ENCODE assay signal across 9 mouse cellular contexts in genomic region chr12:54986052-54986717, GRCm38 (mm10). TPM values are rescaled to one million over a fixed set of nuclear protein-coding genes. Genes with fewer than 3 reads are reported as not detected.
DNase-seq lines count a peak whose midpoint lies in the region; ATAC-seq and TF ChIP-seq lines count a peak whose summit lies in the region.
"Had no signal": no experiment of that assay in that cellular context is flagged by ENCODE, and none has a peak within 500 bp of the region (broad histone marks: within the 10 kb centered on the region; RNA-seq: fewer than 3 reads in every experiment).

Gm20403 (minus strand) TSS chr12:54986529.

- no peak for TF ChIP-seq EP300 in heart, adult 2 months (IDR thresholded peaks at IDR 0.05; ENCODE audit: insufficient read depth, low read depth, low read length)

- 0 out of 2 replicates have a peak, but pooled peaks have one; percentile 53 for ATAC-seq in embryonic facial prominence, embryonic 12.5 days (ENCODE audit: insufficient number of reproducible peaks, insufficient read depth, low FRiP score, low TSS enrichment)
- peak; percentile 78 for ATAC-seq in liver, embryonic 11.5 days (replicated peaks; ENCODE audit: low FRiP score)
- ATAC-seq in monocyte, adult 5-6 weeks (replicated peaks; ENCODE audit: insufficient number of reproducible peaks, low FRiP score, low TSS enrichment, poor library complexity, severe bottlenecking) = peak; percentile 82

- TF ChIP-seq POLR2A in heart, adult 2 months (IDR thresholded peaks at IDR 0.05; ENCODE audit: insufficient read depth, low read depth, low read length) = peak; percentile 84

- DNase-seq in adrenal gland, postnatal 14 days = peak; percentile 79
- peak; percentile 84 for DNase-seq in heart, adult 2 months
- DNase-seq in kidney, adult 11 months = peak; percentile 81
- DNase-seq in liver, embryonic 11.5 days (ENCODE audit: low spot score) = peak; percentile 77
- DNase-seq in spleen, postnatal 4 days (ENCODE audit: low spot score in 2 of 2) = peak; percentile 67 to 84

- no peak for TF ChIP-seq CTCF in C2C12 (IDR thresholded peaks at IDR 0.05; ENCODE audit: control insufficient read depth, insufficient read depth, insufficient read length)
- TF ChIP-seq CTCF in heart, adult 2 months (IDR thresholded peaks at IDR 0.05) = no peak

- H3K9ac ChIP-seq in embryonic facial prominence, embryonic 12.5 days = peak within 1 kb of the TSS; percentile 75
- H3K9ac ChIP-seq in heart, adult 2 months (ENCODE audit: low read depth, low read length) = peak within 1 kb of the TSS; percentile 92
- H3K9ac ChIP-seq in liver, embryonic 11.5 days (ENCODE audit: low read depth, low read length) = peak within 1 kb of the TSS; percentile 93

- peak within 1 kb of the TSS; percentile 77 for H3K4me2 ChIP-seq in embryonic facial prominence, embryonic 12.5 days (replicated peaks)
- peak within 1 kb of the TSS; percentile 73 for H3K4me2 ChIP-seq in liver, embryonic 11.5 days

- H3ac ChIP-seq in C2C12 (ENCODE audit: control insufficient read depth, insufficient read length, low read depth) = peak within 1 kb of the TSS; percentile 96

- H3K79me3 ChIP-seq in C2C12 (ENCODE audit: low read depth) = peaks cover 33% of the 10 kb centered on the region

- H3K27ac ChIP-seq in embryonic facial prominence, embryonic 12.5 days = peak within 1 kb of the TSS; percentile 89
- peak within 1 kb of the TSS; percentile 82 for H3K27ac ChIP-seq in heart, adult 2 months
- H3K27ac ChIP-seq in liver, embryonic 11.5 days (ENCODE audit: low read depth, low read length) = peak within 1 kb of the TSS; percentile 97

- intact Hi-C loops in heart, adult 2 months (cut with DNase I) = loop anchor here (5.0 to 10.0 kb wide), 2 partner anchors 151 to 316 kb away; partner anchors contain the start of gene Ppp2r3c

- H3K9me3 ChIP-seq in embryonic facial prominence, embryonic 12.5 days = no peaks in the 10 kb centered on the region
- no peaks in the 10 kb centered on the region for H3K9me3 ChIP-seq in liver, embryonic 11.5 days (ENCODE audit: control insufficient read depth, low read length)

- under 1% methylated on average over 40 of the region's 60 CpGs for WGBS in embryonic facial prominence, embryonic 12.5 days
- under 1% methylated on average over 60 of the region's 60 CpGs for WGBS in heart, adult 2 months
- under 1% methylated on average over 48 of the region's 60 CpGs for WGBS in liver, embryonic 11.5 days

- peak within 1 kb of the TSS; percentile 65 for H3K4me3 ChIP-seq in C2C12 (ENCODE audit: insufficient read depth, poor library complexity, severe bottlenecking)
- H3K4me3 ChIP-seq in embryonic facial prominence, embryonic 12.5 days = peak within 1 kb of the TSS; percentile 85
- peak within 1 kb of the TSS; percentile 87 for H3K4me3 ChIP-seq in heart, adult 2 months
- peak within 1 kb of the TSS; percentile 86 for H3K4me3 ChIP-seq in liver, embryonic 11.5 days (ENCODE audit: low read depth, low read length)

- peaks cover 6% of the 10 kb centered on the region; the same call in 1 of the 2 replicates for H3K4me1 ChIP-seq in embryonic facial prominence, embryonic 12.5 days
- no peaks in the 10 kb centered on the region for H3K4me1 ChIP-seq in heart, adult 2 months (ENCODE audit: control insufficient read depth, insufficient read depth, low read length)
- H3K4me1 ChIP-seq in liver, embryonic 11.5 days (replicated peaks; ENCODE audit: control insufficient read depth, insufficient read depth, low read length) = peaks cover 16% of the 10 kb centered on the region; the same call in 1 of the 2 replicates

- peaks cover 22% of the 10 kb centered on the region for H3K36me3 ChIP-seq in C2C12 (ENCODE audit: control insufficient read depth, insufficient read depth)
- no peaks in the 10 kb centered on the region for H3K36me3 ChIP-seq in embryonic facial prominence, embryonic 12.5 days
- no peaks in the 10 kb centered on the region for H3K36me3 ChIP-seq in heart, adult 2 months (ENCODE audit: control insufficient read depth, insufficient read depth, low read length)
- H3K36me3 ChIP-seq in liver, embryonic 11.5 days (ENCODE audit: control insufficient read depth, insufficient read depth, low read length) = peaks cover 12% of the 10 kb centered on the region; the same call in 1 of the 2 replicates

- H3K27me3 ChIP-seq in C2C12 (ENCODE audit: control insufficient read depth, insufficient read depth, insufficient read length) = no peaks in the 10 kb centered on the region
- H3K27me3 ChIP-seq in embryonic facial prominence, embryonic 12.5 days = no peaks in the 10 kb centered on the region
- no peaks in the 10 kb centered on the region for H3K27me3 ChIP-seq in heart, adult 2 months (ENCODE audit: control insufficient read depth, insufficient read depth, low read length)
- H3K27me3 ChIP-seq in liver, embryonic 11.5 days (replicated peaks; ENCODE audit: control insufficient read depth, insufficient read depth, low read length) = no peaks in the 10 kb centered on the region

- H3K79me2 ChIP-seq in C2C12 (ENCODE audit: control insufficient read depth, insufficient read depth) = peaks cover 50% of the 10 kb centered on the region
- H3K79me2 ChIP-seq in heart, adult 2 months (replicated peaks; ENCODE audit: control insufficient read depth, insufficient read depth, low read length) = no peaks in the 10 kb centered on the region

TF ChIP-seq in C2C12, 6 proteins besides CTCF, POLR2A, EP300 and RAD21:
- TF ChIP-seq MYOD1 (IDR thresholded peaks at IDR 0.05; ENCODE audit: control insufficient read depth, insufficient read length, low read depth) = no peak
- no peak for TF ChIP-seq CEBPB (IDR thresholded peaks at IDR 0.05; ENCODE audit: low read depth)
- no peak for TF ChIP-seq FOSL1 (IDR thresholded peaks at IDR 0.05; ENCODE audit: insufficient read depth, low read length, poor library complexity, severe bottlenecking)
- no peak for TF ChIP-seq USF1 (IDR thresholded peaks at IDR 0.05; ENCODE audit: low read depth)
- no peak for TF ChIP-seq MAX (IDR thresholded peaks at IDR 0.05)
- no peak for TF ChIP-seq MYOG (IDR thresholded peaks at IDR 0.05; ENCODE audit: control insufficient read depth, extremely low read depth, insufficient read length)

RNA-seq across cellular contexts. Expression of gene Gm20403, which starts in this region (rescaled TPM):
- polyA plus RNA-seq in C2C12 (2012; fragmentation: generic; extraction: Trizol) = not detected
- not detected in 2 replicates for total RNA-seq in adrenal gland, postnatal 14 days (2021)
- polyA plus RNA-seq in embryonic facial prominence, embryonic 12.5 days (2016; fragmentation: Nextera tagmentation; extraction: Ambion mirVana) = not detected in 2 replicates
- total RNA-seq in heart, adult 2 months (2021) = not detected
- not detected in 2 replicates for polyA plus RNA-seq in heart, adult 2 months (2012; rRNA removed)
- not detected in 2 replicates for polyA plus RNA-seq in liver, embryonic 11.5 days (2014; fragmentation: Nextera tagmentation; extraction: Ambion mirVana)
- total RNA-seq in monocyte, adult 5-6 weeks (2017) = not detected in 3 replicates
- polyA plus RNA-seq: frontal cortex, adult 2 months had no signal

Comparison
In these comparisons a context has a peak if more than half of its experiments do, and no peak if none do; other contexts are left out.
1. Peak in every context shown above with its lines: DNase-seq, ATAC-seq, H3K4me3 ChIP-seq and H3K27ac ChIP-seq.
2. Peak in DNase-seq in adrenal gland, postnatal 14 days; RNA of the gene not detected or under 1 TPM.
3. Peak in ATAC-seq, H3K4me3 ChIP-seq, H3K27ac ChIP-seq, H3K9ac ChIP-seq and H3K4me2 ChIP-seq in embryonic facial prominence, embryonic 12.5 days; RNA of the gene not detected or under 1 TPM.
4. Peak in DNase-seq, H3K4me3 ChIP-seq, H3K27ac ChIP-seq and H3K9ac ChIP-seq in heart, adult 2 months; RNA of the gene not detected or under 1 TPM.
5. Peak in DNase-seq, ATAC-seq, H3K4me3 ChIP-seq, H3K27ac ChIP-seq, H3K9ac ChIP-seq and H3K4me2 ChIP-seq in liver, embryonic 11.5 days; RNA of the gene not detected or under 1 TPM.
6. Peak in ATAC-seq in monocyte, adult 5-6 weeks; RNA of the gene not detected or under 1 TPM.